9 mouse cellular contexts compared by ENCODE assay signal in genomic region chr19:5448354-5449150, GRCm38 (mm10). TPM values are rescaled to one million over a fixed set of nuclear protein-coding genes. Genes with fewer than 3 reads are reported as not detected.
DNase-seq lines count a peak whose midpoint lies in the region.
"Had no signal": no experiment of that assay in that cellular context is flagged by ENCODE, and none has a peak within 500 bp of the region (broad histone marks: within the 10 kb centered on the region; RNA-seq: fewer than 3 reads in every experiment).

No protein-coding gene starts in this region.

- intact Hi-C loops in gastrocnemius, postnatal 14 days (cut with DNase I; ENCODE audit: low total_unique reads), result no loop called here

- DNase-seq in embryo, embryonic 10 days (ENCODE audit: low spot score), result peak; percentile 44
- no peak for DNase-seq in embryo, embryonic 9.5 days (ENCODE audit: extremely low spot score)
- DNase-seq in CD4-positive helper T cell, adult 2 months (ENCODE audit: low read depth, low spot score), result peak; percentile 53
- DNase-seq in limb, embryonic 10.5 days (ENCODE audit: low spot score), result peak; percentile 57
- peak; percentile 65 to 68 for DNase-seq in natural killer cell, adult 2 months (ENCODE audit: low spot score in 2 of 2)
- DNase-seq in gastrocnemius, postnatal 14 days, result no peak
- DNase-seq in urinary bladder, postnatal 25 days (ENCODE audit: low spot score), result no peak

- WGBS in limb, embryonic 10.5 days, result 8% methylated on average over 36 of the region's 36 CpGs

- no peak overlapping the region for H3K27ac ChIP-seq in limb, embryonic 10.5 days

- no peaks in the 10 kb centered on the region for H3K36me3 ChIP-seq in erythroblast, embryonic 14.5 days (ENCODE audit: control insufficient read depth)
- H3K36me3 ChIP-seq in limb, embryonic 10.5 days, result peaks cover 14% of the 10 kb centered on the region

- peaks cover 72% of the 10 kb centered on the region for H3K27me3 ChIP-seq in erythroblast, embryonic 14.5 days (ENCODE audit: control insufficient read depth)
- H3K27me3 ChIP-seq in limb, embryonic 10.5 days (ENCODE audit: low read depth, poor library complexity, severe bottlenecking), result peaks cover 80% of the 10 kb centered on the region

- peaks cover 22% of the 10 kb centered on the region for H3K4me1 ChIP-seq in erythroblast, embryonic 14.5 days (ENCODE audit: control insufficient read depth)
- H3K4me1 ChIP-seq in limb, embryonic 10.5 days, result peaks cover 19% of the 10 kb centered on the region

- H3K9me3 ChIP-seq in erythroblast, embryonic 14.5 days (ENCODE audit: control insufficient read depth, low read length), result peaks cover 9% of the 10 kb centered on the region
- H3K9me3 ChIP-seq in limb, embryonic 10.5 days (replicated peaks), result no peaks in the 10 kb centered on the region

- peak overlapping the region; percentile 61 for H3K4me3 ChIP-seq in erythroblast, embryonic 14.5 days (replicated peaks)
- peak overlapping the region; percentile 67 for H3K4me3 ChIP-seq in limb, embryonic 10.5 days

RNA-seq across cellular contexts. Expression of gene Fosl1, which starts 1.2 kb away (rescaled TPM):
- 0.12 and 0.18 TPM in 2 replicates for polyA plus RNA-seq in erythroblast, embryonic 14.5 days (2012)
- not detected in 2 replicates for polyA plus RNA-seq in limb, embryonic 10.5 days (2016; fragmentation: Nextera tagmentation; extraction: Ambion mirVana)
- not detected for total RNA-seq in gastrocnemius, postnatal 14 days (2021)
- total RNA-seq: liver, adult 2 months had no signal
- polyA plus RNA-seq: liver, adult 2 months had no signal

RNA-seq across cellular contexts. Expression of gene Ccdc85b, which starts 9.1 kb away (rescaled TPM):
- 0.54 and 0.57 TPM in 2 replicates for polyA plus RNA-seq in erythroblast, embryonic 14.5 days (2012)
- polyA plus RNA-seq in limb, embryonic 10.5 days (2016; fragmentation: Nextera tagmentation; extraction: Ambion mirVana), result 8.9 and 9.7 TPM in 2 replicates
- total RNA-seq in gastrocnemius, postnatal 14 days (2021), result 1 to 10 TPM; 6.4 to 7.2 TPM

RNA-seq across cellular contexts. Expression of gene Fibp, which starts 11.9 kb away (rescaled TPM):
- 2.4 and 11.7 TPM in 2 replicates for polyA plus RNA-seq in erythroblast, embryonic 14.5 days (2012)
- 111 and 132 TPM in 2 replicates for polyA plus RNA-seq in limb, embryonic 10.5 days (2016; fragmentation: Nextera tagmentation; extraction: Ambion mirVana)
- total RNA-seq in gastrocnemius, postnatal 14 days (2021), result 10 to 100 TPM; 42.0 to 44.8 TPM

RNA-seq across cellular contexts. Expression of gene Ctsw, which starts 19.8 kb away (rescaled TPM):
- polyA plus RNA-seq in erythroblast, embryonic 14.5 days (2012), result not detected in 2 replicates
- polyA plus RNA-seq in limb, embryonic 10.5 days (2016; fragmentation: Nextera tagmentation; extraction: Ambion mirVana), result 1.6 and 1.9 TPM in 2 replicates
- total RNA-seq in gastrocnemius, postnatal 14 days (2021), result not detected

RNA-seq across cellular contexts. Expression of gene AI837181, which starts 23.6 kb away (rescaled TPM):
- 3.1 and 3.7 TPM in 2 replicates for polyA plus RNA-seq in erythroblast, embryonic 14.5 days (2012)
- polyA plus RNA-seq in limb, embryonic 10.5 days (2016; fragmentation: Nextera tagmentation; extraction: Ambion mirVana), result 59.7 and 68.8 TPM in 2 replicates
- 10 to 100 TPM; 45.1 to 48.4 TPM for total RNA-seq in gastrocnemius, postnatal 14 days (2021)

Comparison
In these comparisons a context has a peak if more than half of its experiments do, and no peak if none do; other contexts are left out.
1. DNase-seq: peak in embryo, embryonic 10 days (single experiment), CD4-positive helper T cell, adult 2 months (single experiment), limb, embryonic 10.5 days (single experiment) and natural killer cell, adult 2 months (2 of 2); none in embryo, embryonic 9.5 days (single experiment), gastrocnemius, postnatal 14 days (single experiment) and urinary bladder, postnatal 25 days (single experiment).